Mouse (Mus musculus) intestine, postnatal 0 days (tissue): Measurements from ENCODE around the gene Gm49337. TPM values are rescaled to one million over a fixed set of nuclear protein-coding genes. Genes with fewer than 3 reads are reported as not detected.

Experiments
- ATAC-seq: fragments of 200-750 bp; cut with Nextera tagmentation; 2 replicates; pipeline ENCODE4 v1.8.0; 2017; ENCODE audit warnings: mild to moderate bottlenecking, moderate TSS enrichment, moderate library complexity
- H3K27ac ChIP-seq: fragments of 300-500 bp; sonication (generic); 2 replicates; pipeline ENCODE4 v1.5.1; 2014; ENCODE audit warnings: mild to moderate bottlenecking, low read depth, low read length, moderate library complexity
- H3K27me3 ChIP-seq: fragments of 300-500 bp; sonication (generic); replicated peaks from 2 replicates; pipeline ENCODE4 v1.6.1; 2014; ENCODE audit warnings: low read length, mixed read lengths; ENCODE audit not compliant: control insufficient read depth, insufficient read depth
- H3K36me3 ChIP-seq: fragments of 300-500 bp; sonication (generic); 2 replicates; pipeline ENCODE4 v1.6.1; 2014; ENCODE audit warnings: mild to moderate bottlenecking, moderate library complexity; ENCODE audit not compliant: control insufficient read depth, insufficient read depth
- H3K4me1 ChIP-seq: fragments of 300-500 bp; sonication (generic); replicated peaks from 2 replicates; pipeline ENCODE4 v1.6.1; 2014; ENCODE audit warnings: antibody characterized with exemption, low read length, mixed read lengths; ENCODE audit not compliant: control insufficient read depth, insufficient read depth
- H3K4me2 ChIP-seq: fragments of 300-500 bp; sonication (generic); replicated peaks from 2 replicates; pipeline ENCODE4 v1.6.1; 2014; ENCODE audit warnings: low read depth, mild to moderate bottlenecking, moderate library complexity
- H3K4me3 ChIP-seq: fragments of 300-500 bp; sonication (generic); 2 replicates; pipeline ENCODE4 v1.5.1; 2014; ENCODE audit warnings: low read depth, low read length
- H3K9ac ChIP-seq: fragments of 300-500 bp; sonication (generic); 2 replicates; pipeline ENCODE4 v1.6.1; 2014; ENCODE audit warnings: mild to moderate bottlenecking, low read depth, low read length
- H3K9me3 ChIP-seq: fragments of 300-500 bp; sonication (generic); 2 replicates; pipeline ENCODE4 v1.6.1; 2016; ENCODE audit warnings: mixed run types; ENCODE audit not compliant: control insufficient read depth
- CTCF ChIP-seq: sonication (generic); IDR thresholded peaks from 2 replicates; pipeline ENCODE4 v1.5.1; 2016; ENCODE audit warnings: low read depth, mild to moderate bottlenecking, control low read depth, antibody characterized with exemption, moderate library complexity
- WGBS: fragments of 180-500 bp; shearing (Covaris S2); extraction: QIAGEN DNeasy Blood & Tissue Kit; methylation state at CpG from one replicate; pipeline ENCODE4 v1.1.7; 2014; 5-methylcytosine and 5-hydroxymethylcytosine counted together
- polyA plus RNA-seq: library from polyadenylated mRNA; unstranded; fragments of >200 nt; fragmentation: Nextera tagmentation; extraction: Ambion mirVana; gene quantifications from 2 replicates; pipeline ENCODE4 v1.2.1, GENCODE M21; 2015

The Gm49337 gene
- polyA plus RNA-seq, 1 experiment from 2014 or later = not detected

DNA sequence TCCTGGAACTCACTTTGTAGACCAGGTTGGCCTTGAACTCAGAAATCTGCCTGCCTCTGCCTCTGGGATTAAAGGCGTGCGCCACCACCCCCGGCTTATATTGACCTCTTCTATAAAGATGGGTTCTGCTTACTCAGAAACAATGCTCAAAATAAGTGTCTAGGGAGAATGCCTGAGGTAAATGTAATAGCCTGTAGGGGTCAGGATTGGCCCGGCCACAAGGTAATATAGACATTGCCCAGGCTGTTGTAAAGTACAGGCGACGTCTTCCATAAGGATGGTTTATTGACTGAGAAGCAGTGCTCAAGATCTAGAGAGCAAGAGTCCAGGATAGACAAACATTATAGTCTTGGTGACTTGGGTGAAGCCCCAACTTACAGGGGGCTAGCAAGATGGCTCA, 95.0 kb downstream of the Gm49337 start:
- Histone ChIP-seq H3K27me3 (no peaks in the 10 kb centered on the region), H3K27ac (no peak overlapping the region), H3K4me3 (no peak overlapping the region), H3K9me3 (no peaks in the 10 kb centered on the region), H3K4me2 (no peak overlapping the region), H3K9ac (no peak overlapping the region), H3K4me1 (no peaks in the 10 kb centered on the region), H3K36me3 (no peaks in the 10 kb centered on the region)
- peak; percentile 45 for TF ChIP-seq CTCF
- ATAC-seq = no peak
- WGBS = 87% methylated on average over 6 of the region's 6 CpGs

DNA sequence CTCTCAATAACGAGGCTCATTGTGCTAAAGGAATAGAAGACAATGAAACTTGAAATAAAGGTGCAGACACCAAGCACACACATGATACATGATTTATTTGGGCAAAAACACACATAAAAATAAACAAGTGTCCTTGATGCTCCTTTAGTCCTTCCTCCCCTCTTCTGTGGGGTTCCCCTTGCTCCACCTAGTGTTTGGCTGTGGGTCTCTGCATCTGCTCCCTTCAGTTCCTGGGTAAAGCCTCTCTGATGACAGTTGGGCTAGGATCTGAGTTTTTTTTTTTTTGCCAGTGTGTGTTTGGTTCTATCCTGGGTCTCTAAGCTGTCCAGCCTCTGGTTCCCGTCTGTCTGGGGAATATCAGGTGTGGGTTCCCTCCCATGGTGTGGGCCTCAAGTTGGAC, 109.0 kb downstream of the Gm49337 start:
- H3K36me3 ChIP-seq = no peaks in the 10 kb centered on the region
- WGBS = 77% methylated on average over 2 of the region's 2 CpGs
- no peak overlapping the region for H3K4me3 ChIP-seq
- no peaks in the 10 kb centered on the region for H3K9me3 ChIP-seq
- H3K9ac ChIP-seq = no peak overlapping the region
- H3K27ac ChIP-seq = no peak overlapping the region
- ATAC-seq = no peak
- H3K4me1 ChIP-seq = no peaks in the 10 kb centered on the region
- no peak overlapping the region for H3K4me2 ChIP-seq
- peak; percentile 59 for TF ChIP-seq CTCF
- no peaks in the 10 kb centered on the region for H3K27me3 ChIP-seq

DNA sequence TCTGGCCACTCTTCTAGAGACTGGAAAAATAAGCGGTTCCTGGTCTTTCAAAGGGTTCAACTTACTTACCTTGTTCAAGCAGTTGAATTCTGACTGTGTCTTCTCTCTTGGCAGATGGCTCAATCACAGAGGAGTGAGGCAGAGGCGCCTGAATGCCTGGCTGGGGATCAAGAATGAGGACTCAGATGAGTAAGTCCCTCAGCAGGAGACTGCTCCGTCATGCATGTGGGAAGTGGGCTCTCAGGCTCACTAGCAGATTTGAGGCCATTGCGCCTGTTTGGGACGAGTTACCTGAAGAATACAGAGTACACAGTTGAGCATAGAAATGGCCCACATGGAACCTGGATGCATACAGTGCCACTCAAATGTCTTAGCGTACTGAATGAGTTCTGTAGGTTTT, 118.4 kb downstream of the Gm49337 start:
- WGBS = 93% methylated on average over 6 of the region's 6 CpGs
- Histone ChIP-seq H3K27ac (no peak overlapping the region), H3K36me3 (0 out of 2 replicates have a peak, but pooled peaks cover 2% of the 10 kb centered on the region), H3K4me1 (no peaks in the 10 kb centered on the region), H3K4me3 (no peak overlapping the region), H3K9me3 (no peaks in the 10 kb centered on the region), H3K27me3 (no peaks in the 10 kb centered on the region), H3K9ac (no peak overlapping the region), H3K4me2 (no peak overlapping the region)
- TF ChIP-seq CTCF = no peak
- no peak for ATAC-seq

DNA sequence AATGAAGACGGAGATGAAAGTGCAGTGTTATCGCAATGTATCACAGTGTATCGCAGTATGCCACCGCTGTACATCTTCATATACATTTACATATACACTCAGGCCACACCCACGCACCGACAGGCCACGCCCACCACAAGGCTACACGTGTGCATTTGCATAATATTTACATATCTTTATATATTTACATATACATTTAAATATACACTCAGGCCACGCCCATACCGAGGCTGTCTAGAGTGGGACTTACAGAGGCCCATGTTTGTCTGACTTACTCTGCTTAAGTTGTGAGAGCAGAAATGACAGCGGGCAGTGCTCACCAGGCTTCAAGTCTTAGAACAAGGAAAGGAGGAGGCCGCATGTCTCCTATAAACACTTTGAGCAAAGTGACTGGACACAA, 120.1 kb downstream of the Gm49337 start:
- no peak for ATAC-seq
- Histone ChIP-seq H3K27ac (no peak overlapping the region), H3K4me3 (no peak overlapping the region), H3K9ac (no peak overlapping the region), H3K4me1 (no peaks in the 10 kb centered on the region), H3K27me3 (no peaks in the 10 kb centered on the region), H3K9me3 (no peaks in the 10 kb centered on the region), H3K4me2 (no peak overlapping the region), H3K36me3 (no peaks in the 10 kb centered on the region)
- no peak for TF ChIP-seq CTCF
- 83% methylated on average over 12 of the region's 12 CpGs for WGBS

DNA sequence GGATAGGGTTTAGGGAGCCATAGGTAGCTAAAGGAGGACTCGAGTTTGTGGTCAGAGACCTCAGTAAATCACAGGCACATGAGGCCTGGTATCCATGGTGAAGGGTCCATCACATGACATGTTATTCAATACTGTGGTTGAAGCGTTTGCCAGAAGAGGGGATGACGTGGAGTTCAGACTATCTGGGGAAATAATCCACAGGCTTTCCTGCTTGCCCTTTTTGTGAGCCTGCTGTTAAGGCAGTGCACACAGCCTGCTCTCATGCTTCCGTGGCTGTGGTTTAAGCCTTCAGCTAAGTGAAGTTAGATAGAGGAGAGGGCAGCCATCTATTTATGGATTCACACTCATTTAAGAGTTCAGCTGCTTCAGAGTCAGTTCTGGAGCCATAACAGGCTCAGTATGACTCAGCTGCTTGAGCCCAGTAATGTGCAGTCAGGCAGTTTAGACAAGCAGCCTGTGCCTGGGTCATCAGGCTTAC, 127.7 kb downstream of the Gm49337 start:
- Histone ChIP-seq H3K9ac (no peak overlapping the region), H3K27ac (no peak overlapping the region), H3K4me3 (no peak overlapping the region), H3K4me1 (no peaks in the 10 kb centered on the region), H3K27me3 (no peaks in the 10 kb centered on the region), H3K9me3 (no peaks in the 10 kb centered on the region), H3K4me2 (no peak overlapping the region), H3K36me3 (no peaks in the 10 kb centered on the region)
- no peak for ATAC-seq
- WGBS = 59% methylated on average over 4 of the region's 4 CpGs
- no peak for TF ChIP-seq CTCF

DNA sequence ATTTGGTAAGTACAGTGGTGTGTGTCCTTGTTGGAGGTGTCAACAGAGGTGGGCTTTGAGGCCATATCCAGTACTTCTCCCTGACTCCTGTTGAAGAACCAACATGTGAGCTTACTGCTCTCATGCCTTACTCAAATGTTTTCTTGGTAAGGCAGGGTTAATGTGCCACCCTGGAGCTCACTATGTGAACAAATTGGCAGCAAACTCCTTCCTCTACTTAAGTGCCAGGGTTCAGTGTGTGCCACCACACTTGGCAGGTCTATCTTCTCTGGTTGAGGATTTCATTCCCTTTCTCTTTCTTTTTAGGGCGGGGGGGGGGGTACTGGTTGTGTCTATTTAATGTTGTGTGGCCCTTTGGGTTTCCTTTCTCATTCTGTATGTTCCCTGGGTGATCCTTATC, 131.4 kb downstream of the Gm49337 start:
- 40% methylated on average over 1 of the region's 1 CpGs for WGBS
- Histone ChIP-seq H3K4me2 (no peak overlapping the region), H3K27ac (no peak overlapping the region), H3K4me3 (no peak overlapping the region), H3K27me3 (no peaks in the 10 kb centered on the region), H3K36me3 (peaks cover 33% of the 10 kb centered on the region), H3K9me3 (no peaks in the 10 kb centered on the region), H3K4me1 (no peaks in the 10 kb centered on the region), H3K9ac (no peak overlapping the region)
- no peak for TF ChIP-seq CTCF
- no peak for ATAC-seq

DNA sequence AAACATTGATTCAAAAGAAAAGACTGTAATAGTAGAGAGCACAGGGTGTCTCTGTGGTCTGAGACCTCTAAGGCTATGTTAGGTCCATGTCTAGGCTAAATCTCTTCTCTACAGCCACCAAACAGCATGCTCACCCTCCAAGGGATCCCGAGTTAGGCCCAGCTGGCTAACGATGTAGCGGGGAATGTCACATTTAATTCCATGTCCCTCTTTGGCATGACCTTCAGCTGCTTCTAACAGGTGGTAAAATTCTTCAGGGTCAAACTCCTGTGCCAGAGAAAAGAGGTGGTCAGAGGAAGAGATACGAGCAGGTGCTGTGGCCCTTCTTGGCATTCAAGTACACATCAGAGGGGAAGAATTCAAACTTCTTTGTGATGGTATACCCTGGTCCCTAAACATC, 144.4 kb downstream of the Gm49337 start:
- no peak overlapping the region for H3K4me2 ChIP-seq
- WGBS = 95% methylated on average over 4 of the region's 4 CpGs
- H3K36me3 ChIP-seq = peaks cover 68% of the 10 kb centered on the region
- no peak overlapping the region for H3K4me3 ChIP-seq
- TF ChIP-seq CTCF = no peak
- no peak overlapping the region for H3K27ac ChIP-seq
- H3K27me3 ChIP-seq = no peaks in the 10 kb centered on the region
- H3K9ac ChIP-seq = no peak overlapping the region
- H3K9me3 ChIP-seq = no peaks in the 10 kb centered on the region
- no peaks in the 10 kb centered on the region for H3K4me1 ChIP-seq
- ATAC-seq = no peak
